Mouse (Mus musculus): ENCODE data around the gene Tpx2.
A peak's percentile ranks its signal among the peaks of the same experiment; 100 is the strongest.

Gene Tpx2

DNA sequence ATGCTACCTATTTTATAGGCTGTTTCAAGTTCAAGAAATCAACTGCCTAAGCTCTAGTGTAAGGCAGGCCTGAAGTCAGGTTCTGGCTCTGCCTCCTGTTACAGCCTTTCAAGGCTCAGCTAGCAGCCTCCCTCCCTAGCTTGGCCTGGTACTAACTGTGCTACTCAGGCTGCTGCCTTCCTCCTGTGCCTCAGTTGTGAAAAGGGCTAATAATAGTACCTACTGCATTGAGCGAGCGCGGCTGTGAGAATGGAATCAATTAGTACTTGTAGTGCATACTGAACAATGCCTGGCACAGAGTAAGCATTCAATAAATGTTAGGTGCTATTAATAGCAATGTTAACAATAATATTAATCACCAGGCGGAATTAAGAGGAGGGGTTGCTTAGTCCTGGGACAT lies 27.8 kb upstream of the Tpx2 start:
- no peak for DNase-seq (ENCODE audit: low read depth in 1 of 2, low spot score in 2 of 2)

GRCm38 (mm10) chr2:152820369-152820768 lies 27.4 kb upstream of the Tpx2 start:
- DNase-seq (ENCODE audit: low read depth in 1 of 2, low spot score in 2 of 2): no peak

DNA sequence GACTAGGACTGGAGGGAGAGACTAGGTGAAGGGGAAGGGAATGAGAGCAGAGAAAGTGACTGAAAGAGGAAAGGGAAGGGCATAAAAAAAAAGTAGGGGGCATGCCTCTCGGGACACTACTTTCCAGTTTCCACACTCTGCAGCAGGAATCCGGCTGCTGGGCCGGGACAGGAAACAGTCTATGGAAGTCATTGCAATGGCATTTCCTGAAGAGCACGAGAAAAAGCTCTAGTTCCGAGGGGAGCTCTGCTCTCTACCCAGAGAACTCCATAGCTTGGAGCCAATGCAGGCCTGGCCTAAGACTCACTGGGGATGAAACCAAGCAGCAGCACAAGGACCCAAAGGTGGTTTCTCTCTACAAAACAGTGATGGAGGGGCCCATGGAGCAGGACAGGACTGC lies 26.7 kb upstream of the Tpx2 start:
- DNase-seq (ENCODE audit: low read depth in 1 of 2, low spot score in 2 of 2): no peak

- no peak for DNase-seq (ENCODE audit: low read depth in 1 of 2, low spot score in 2 of 2)
These were observed 26.2 kb upstream of the Tpx2 start for GRCm38 (mm10) chr2:152821566-152821965.

DNA sequence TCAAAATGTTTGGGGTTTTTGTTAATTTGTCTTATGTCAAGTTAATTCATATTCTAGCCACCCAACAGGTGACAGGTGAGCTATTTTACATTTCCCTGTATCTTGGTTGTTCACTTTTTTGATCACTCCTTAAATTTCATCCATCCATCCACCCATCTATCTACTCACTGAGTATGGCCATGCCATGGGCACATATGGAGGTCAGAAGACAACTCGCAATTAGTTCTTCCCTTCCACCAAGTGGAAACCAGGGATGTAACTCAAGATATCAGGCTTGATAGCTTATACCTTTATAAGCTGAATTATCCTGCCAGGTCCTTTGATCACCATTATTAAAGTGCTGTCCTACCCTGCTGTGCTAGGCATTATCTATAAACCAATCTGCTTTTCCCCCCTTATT lies 24.0 kb upstream of the Tpx2 start:
- no peak for DNase-seq (ENCODE audit: low read depth in 1 of 2, low spot score in 2 of 2)

DNA sequence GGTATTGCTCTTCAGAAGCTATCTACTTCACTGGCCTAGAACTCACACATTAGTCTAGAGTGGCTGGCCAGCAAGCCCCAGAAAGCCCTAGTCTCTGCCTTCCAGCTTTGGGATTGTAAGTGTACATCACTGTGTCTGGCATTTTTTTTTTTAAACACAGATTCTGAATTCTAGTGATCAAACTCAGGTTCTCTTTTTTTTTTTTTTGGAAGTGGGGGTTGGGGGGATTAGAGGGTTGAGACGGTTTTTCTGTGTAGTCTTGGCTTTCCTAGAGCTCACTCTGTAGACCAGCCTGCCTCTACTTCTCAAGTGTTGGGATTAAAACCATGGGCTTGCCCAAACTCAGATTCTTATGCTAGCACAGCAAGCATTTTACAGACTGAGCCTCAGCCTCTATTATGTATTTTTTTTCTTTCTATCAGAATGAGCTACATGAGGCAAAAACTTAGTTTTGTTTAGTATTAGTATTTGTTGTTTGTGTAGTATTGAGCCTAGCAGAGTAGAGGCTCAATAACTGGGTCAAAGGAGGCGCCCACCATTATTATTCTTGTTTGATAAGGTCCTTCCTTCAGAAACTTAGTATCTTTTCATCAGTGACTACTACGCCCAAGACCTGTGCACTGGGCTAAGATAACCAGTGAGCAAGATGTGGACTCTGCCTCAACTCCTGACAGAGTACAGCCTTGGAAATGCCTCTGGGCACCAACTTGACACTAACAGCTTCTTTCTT lies 23.2 kb upstream of the Tpx2 start:
- DNase-seq (ENCODE audit: low read depth in 1 of 2, low spot score in 2 of 2): no peak

DNA sequence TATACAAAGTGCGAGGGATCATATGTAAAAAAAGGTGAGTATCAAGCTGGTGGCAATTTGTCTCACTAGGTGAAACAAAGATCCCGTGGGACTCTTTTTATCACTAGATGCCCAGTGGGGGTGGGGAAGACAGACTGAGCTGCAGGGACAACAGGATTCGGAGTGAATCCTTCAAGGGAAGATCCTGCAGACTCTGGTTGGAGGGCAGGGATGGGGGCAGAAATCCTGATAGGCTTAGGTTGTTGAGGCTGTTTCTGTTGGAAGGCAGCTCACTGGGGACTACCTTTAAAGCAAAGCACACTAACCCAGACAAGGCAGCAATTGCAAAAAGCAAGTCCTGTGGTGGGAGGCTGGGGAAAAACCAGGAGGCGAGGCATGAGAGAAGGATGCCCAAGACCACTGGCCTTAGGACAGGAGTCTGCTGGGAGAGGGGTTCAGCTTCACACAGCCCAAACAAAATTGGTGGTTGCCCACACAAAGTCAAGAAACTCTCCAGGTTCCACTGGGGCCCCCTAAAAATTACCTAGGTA lies 22.5 kb upstream of the Tpx2 start:
- no peak for DNase-seq (ENCODE audit: low read depth in 1 of 2, low spot score in 2 of 2)

DNA sequence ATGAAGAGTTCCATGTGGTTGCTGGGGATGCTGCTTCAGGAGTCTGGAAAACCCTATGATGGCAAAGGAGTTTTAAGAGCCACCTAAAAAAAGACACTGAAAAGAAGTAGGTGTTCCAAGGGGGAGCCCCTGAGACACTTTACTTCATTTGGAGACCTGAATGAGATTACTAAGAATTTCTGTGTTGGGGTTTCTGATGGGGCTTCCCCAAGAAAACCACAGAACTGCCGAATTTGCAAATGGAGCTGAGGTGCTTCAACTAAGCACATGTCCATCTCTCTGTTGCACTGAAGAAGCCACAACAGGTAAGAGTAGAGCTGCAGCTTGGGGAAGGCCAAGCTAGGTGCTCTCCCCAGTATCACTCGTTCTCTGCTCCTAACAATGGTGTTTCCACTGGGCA lies 22.1 kb upstream of the Tpx2 start:
- no peak for DNase-seq (ENCODE audit: low read depth in 1 of 2, low spot score in 2 of 2)

DNA sequence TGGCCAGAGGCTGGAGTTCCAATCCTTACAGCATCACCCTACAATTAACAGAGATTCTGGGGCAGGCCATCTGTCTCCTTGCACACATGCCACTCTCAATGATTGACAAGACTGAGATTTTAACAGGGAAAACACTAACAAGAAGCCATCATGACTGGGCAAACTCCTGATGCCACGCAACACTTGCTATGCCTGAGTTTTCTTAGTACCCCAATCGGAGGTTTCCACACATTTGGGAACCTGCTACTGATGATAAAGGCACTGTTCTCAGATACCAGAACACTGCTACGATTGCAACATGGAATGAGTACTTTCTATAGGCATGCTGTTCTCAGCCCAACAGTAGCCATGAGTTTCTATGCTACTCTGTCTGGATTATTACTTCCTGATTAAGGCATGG lies 21.3 kb upstream of the Tpx2 start:
- no peak for DNase-seq (ENCODE audit: low read depth in 1 of 2, low spot score in 2 of 2)

DNA sequence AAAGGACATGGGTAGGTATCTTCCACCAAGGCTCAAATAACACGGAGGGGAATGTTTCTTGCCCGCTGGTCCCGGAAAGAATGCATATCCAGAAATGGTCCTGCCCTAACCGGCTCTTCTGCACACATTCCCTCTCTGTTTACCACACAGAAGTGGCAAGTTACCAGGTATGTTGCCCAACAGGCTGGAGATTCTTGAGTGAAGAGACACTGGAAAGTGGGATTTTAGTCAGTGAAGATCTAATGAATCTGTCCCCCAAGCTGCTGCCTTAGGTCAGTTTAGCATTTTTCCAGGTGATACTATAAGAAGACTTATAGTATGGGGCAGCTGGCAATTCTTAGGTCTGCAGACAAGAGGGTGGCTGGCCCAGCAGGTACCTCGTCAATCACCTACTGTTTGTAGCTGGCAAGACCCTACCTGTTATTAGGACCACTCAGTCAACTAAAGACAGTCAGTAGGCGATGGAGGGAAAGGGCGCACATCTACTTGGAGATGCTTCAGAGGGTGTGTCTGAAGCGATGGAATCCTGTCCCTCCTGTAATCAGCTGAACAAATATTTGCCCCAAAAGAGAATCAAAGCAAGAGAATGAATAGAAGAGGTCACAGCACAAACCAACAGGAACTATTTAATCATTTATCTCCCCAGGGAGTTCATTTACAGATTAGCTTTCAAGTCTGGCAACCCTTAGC lies 20.3 kb upstream of the Tpx2 start:
- no peak for DNase-seq (ENCODE audit: low read depth in 1 of 2, low spot score in 2 of 2)

DNA sequence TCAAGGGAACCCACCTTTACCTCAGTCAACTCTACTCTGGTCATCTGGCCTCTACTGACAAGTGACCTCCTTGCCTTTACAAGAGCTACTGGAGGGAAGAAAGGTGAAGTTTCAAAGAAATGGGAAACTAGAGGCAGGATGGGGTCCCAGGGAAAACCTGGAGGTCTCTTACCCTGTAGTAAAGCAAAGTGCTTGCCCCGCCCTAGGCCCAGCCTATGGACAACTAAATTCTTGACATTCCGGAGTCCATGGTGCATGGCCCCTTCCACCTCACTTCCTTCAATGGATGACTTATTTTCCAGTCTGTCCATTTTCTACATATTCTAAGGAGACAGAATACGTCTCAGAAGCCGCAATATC lies 19.8 kb upstream of the Tpx2 start:
- DNase-seq (ENCODE audit: low read depth in 1 of 2, low spot score in 2 of 2): no peak

GRCm38 (mm10) chr2:152828532-152828931 lies 19.2 kb upstream of the Tpx2 start:
- no peak for DNase-seq (ENCODE audit: low read depth in 1 of 2, low spot score in 2 of 2)

DNA sequence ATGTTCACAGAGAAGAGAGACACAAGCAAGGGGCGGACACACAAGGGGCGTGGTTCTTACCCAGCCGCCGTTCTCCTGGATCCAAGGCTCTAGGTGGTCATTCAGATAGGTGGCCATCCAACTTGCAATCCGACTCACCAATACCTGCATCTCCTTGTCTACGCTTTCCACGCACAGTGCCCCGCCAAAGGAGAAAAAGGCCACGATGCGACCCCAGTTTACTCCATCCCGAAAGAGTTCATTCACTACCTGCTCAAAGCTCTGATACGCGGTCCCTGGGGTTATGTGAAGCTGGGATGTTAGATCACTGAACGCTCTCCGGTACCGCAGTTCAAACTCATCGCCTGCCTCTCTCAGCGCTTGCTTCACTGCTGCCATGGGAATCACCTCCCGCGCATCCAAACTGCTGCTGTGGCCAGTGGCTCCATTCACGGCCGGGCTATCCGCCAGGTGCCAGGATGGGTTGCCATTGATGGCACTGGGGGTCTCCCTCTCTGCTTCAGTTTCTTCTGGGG lies 18.3 kb upstream of the Tpx2 start:
- no peak for DNase-seq (ENCODE audit: low read depth in 1 of 2, low spot score in 2 of 2)

DNA sequence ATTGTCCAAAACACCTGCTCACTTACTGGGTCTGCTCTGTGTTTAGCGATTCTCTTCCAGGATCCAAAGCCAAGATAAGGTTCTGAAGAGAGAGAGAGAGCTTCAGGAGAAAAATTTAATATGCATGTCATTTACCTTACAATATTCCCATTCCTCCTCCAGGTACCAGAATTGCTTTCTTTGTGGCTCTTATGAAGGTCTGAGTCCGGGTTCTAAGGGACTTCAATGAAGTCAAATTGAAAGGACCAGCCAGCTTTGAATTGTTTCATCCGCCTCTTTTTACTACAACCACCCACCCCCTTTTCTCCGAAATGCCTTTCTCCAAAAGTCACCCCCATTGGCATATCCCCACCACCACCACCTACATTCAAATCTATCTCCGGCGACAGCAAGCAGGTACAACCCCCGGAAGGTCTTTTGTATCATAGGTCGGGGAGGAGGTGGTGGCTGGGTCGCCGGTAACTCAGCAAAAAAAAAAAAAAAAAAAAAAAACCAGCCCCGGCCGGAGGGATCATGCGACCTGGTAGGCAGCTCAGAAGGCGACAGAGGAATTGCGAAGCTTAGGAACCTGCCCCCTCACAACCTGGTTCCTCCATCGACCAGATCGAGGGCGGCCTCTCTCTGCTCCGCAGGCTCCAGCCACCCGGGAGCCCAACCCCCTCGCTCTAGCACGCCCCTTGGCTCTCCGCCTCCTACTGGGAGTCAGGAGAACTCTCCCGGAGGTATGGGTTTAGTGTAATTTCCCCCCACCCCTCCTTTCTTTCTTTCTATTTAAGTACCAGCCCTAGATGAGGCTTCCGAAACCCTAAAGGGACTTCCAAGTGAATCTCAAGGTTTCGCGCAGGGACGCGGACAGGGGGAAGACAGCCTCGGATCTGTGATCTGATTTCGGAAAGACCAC lies 17.5 kb upstream of the Tpx2 start:
- DNase-seq (ENCODE audit: low read depth in 1 of 2, low spot score in 2 of 2): peak; percentile 73 to 79

DNA sequence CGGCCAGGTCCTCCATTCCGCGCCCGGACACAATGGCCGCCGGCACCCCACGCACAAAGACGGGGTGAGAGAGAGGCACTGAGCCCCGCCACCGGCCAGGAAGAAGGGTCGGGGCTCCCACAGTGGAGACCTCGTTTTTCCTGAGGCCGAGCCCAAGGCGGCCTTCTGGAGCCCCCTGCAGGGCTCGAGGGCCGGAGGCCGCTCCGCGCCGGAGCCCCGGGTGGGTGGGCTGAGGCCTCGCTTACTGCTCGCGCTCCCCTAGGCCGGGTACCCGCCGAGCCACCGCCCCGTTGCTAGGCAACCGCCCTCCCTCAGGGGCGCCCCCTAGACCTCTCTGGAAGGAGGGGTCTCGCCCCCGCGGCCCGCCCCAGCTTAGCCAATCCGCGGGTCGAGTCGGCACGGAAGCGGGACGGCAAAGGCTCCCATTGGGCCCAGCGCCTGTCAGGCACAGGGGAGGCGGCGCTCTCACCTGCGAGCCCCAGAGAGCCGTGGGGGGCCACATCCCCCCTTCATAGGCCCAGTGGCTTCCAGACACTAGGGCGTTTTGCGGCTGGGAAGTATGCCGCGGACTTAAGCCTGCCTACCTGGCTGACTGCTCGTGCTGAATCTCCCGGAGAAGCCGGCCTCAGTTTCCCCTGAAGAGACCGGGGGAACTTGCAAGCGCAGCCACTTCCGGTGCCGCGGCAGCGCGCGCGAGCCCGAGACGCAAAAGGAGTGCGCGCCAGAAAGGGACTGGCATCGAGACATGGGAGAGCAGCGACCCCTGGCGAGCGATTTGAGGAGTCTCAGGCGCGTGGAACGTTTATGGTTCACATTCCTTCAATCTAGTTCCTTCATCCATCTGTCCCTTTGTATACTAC lies 16.5 kb upstream of the Tpx2 start, which contains the start of gene Bcl2l1:
Bcl2l1 (minus strand) TSS at position 710 of the 860 bp plus-strand sequence.
- peak; percentile 87 to 95 for DNase-seq (ENCODE audit: low read depth in 1 of 2, low spot score in 2 of 2)

DNA sequence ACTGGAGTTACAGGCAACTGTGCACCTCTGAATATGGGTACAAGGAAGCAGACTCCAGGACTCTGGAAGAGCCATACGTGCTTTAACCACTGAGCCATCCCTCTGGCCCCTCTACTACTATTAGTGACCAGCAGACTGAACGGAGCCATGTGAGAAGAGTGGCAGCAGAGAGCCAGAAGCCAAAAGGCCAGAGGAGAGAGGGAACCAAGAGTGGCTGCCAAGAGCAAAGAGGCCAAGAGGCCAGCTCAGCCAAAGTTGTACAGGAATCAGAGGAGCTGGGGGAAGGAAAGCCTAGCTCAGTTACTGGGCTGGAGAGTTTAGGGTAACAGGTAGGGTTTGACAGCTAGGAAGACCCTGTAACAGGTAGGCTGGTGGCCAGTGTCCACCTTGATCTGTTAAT lies 8.5 kb upstream of the Tpx2 start:
- DNase-seq (ENCODE audit: low read depth in 1 of 2, low spot score in 2 of 2): no peak

DNA sequence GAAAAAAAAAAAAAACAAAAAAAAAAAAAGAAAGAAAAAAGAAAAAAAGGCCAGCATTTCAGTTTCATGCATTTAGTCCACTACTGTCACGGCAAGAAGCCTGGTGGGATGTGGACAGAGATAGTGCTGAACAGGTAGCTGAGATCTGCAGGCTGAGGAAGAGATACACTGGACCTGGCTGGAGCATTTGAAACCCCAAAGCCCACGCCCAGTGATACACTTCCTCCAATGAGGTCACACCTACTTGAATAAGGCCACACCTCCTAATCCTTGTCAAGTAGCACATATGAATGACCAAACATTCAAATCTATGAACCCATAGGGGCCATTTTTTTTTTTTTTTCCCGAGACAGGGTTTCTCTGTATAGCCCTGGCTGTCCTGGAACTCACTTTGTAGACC lies 5.0 kb upstream of the Tpx2 start:
- no peak for DNase-seq (ENCODE audit: low read depth in 1 of 2, low spot score in 2 of 2)

GRCm38 (mm10) chr2:152847057-152847814 lies 528 bp upstream of the Tpx2 start:
- DNase-seq (ENCODE audit: low read depth in 1 of 2, low spot score in 2 of 2): no peak

- DNase-seq (ENCODE audit: low read depth in 1 of 2, low spot score in 2 of 2): no peak
These were observed 702 bp downstream of the Tpx2 start for GRCm38 (mm10) chr2:152848466-152848865.

DNA sequence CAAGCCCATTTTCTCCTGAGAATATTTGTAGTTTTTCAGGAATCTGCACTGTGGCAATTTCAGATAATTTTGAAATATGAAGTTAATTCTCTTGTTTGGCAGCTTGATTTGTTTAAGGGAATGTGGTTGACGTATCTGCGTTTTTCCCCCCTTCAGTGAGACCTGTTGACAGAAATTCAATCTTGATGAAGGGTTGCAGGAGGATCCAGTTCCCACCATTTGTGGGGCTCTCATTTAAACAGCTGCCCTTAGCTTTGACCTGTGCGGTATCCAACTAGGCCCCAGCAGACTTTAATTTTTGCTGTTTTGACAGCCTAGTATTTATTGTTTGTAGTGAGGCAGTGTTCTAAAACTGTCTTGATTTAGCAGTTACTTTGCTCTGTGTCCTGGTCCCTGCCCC lies 11.7 kb downstream of the Tpx2 start:
- no peak for DNase-seq (ENCODE audit: low read depth in 1 of 2, low spot score in 2 of 2)

All from monocyte, adult 2 months (primary cell).